Mouse (Mus musculus) olfactory bulb, adult 2 months (tissue): Measurements from ENCODE around the gene Fam120a.

ENCODE experiments used
- CTCF ChIP-seq: fragments of 200-500 bp; IDR thresholded peaks from 2 replicates; pipeline ENCODE4 v1.5.1; 2012; ENCODE audit warnings: low read depth, mild to moderate bottlenecking, low read length, moderate library complexity; ENCODE audit not compliant: insufficient read depth
- POLR2A ChIP-seq: fragments of 200-500 bp; IDR thresholded peaks from 2 replicates; pipeline ENCODE4 v1.6.1; 2012; ENCODE audit warnings: mild to moderate bottlenecking, low read depth, low read length, moderate library complexity; ENCODE audit not compliant: insufficient read depth

GRCm38 (mm10) chr13:48877805-48878204, 90.0 kb downstream of the Fam120a start:
- TF ChIP-seq POLR2A (no peak), CTCF (no peak)
